Mouse (Mus musculus) hindbrain, embryonic 15.5 days (tissue): ENCODE results near the gene Agpat4. TPM values are rescaled to one million over a fixed set of nuclear protein-coding genes. Genes with fewer than 3 reads are reported as not detected.

Experiments used
- ATAC-seq: fragments of 200-750 bp; cut with Nextera tagmentation; 2 replicates; pipeline ENCODE4 v1.8.0; 2017; ENCODE audit warnings: low read depth, moderate number of reproducible peaks, moderate TSS enrichment; ENCODE audit not compliant: low FRiP score
- H3K27ac ChIP-seq: fragments of 300-500 bp; sonication (generic); replicated peaks from 2 replicates; pipeline ENCODE4 v1.5.1; 2015; ENCODE audit warnings: mild to moderate bottlenecking, inconsistent platforms
- H3K27me3 ChIP-seq: fragments of 300-500 bp; sonication (generic); 2 replicates; pipeline ENCODE4 v1.6.1; 2015; ENCODE audit warnings: control low read depth, inconsistent platforms
- H3K36me3 ChIP-seq: fragments of 300-500 bp; sonication (generic); 2 replicates; pipeline ENCODE4 v1.6.1; 2015; ENCODE audit warnings: control low read depth, inconsistent platforms
- H3K4me1 ChIP-seq: fragments of 300-500 bp; sonication (generic); replicated peaks from 2 replicates; pipeline ENCODE4 v1.6.1; 2015; ENCODE audit warnings: control low read depth, inconsistent platforms
- H3K4me2 ChIP-seq: fragments of 300-500 bp; sonication (generic); 2 replicates; pipeline ENCODE4 v1.6.1; 2015; ENCODE audit warnings: moderate library complexity, mild to moderate bottlenecking, inconsistent platforms
- H3K4me3 ChIP-seq: fragments of 300-500 bp; sonication (generic); 2 replicates; pipeline ENCODE4 v1.5.1; 2015; ENCODE audit warnings: mild to moderate bottlenecking, inconsistent platforms
- H3K9ac ChIP-seq: fragments of 300-500 bp; sonication (generic); 2 replicates; pipeline ENCODE4 v1.6.1; 2015; ENCODE audit warnings: inconsistent platforms
- H3K9me3 ChIP-seq: fragments of 300-500 bp; sonication (generic); 2 replicates; pipeline ENCODE4 v1.6.1; 2016; ENCODE audit warnings: control low read depth, inconsistent platforms
- WGBS: fragments of 180-500 bp; shearing (Covaris S2); methylation state at CpG from one replicate; pipeline ENCODE4 v1.1.7; 2015; 5-methylcytosine and 5-hydroxymethylcytosine counted together
- polyA plus RNA-seq: library from polyadenylated mRNA; unstranded; fragments of >200 nt; fragmentation: Nextera tagmentation; extraction: Ambion mirVana; gene quantifications from 2 replicates; pipeline ENCODE4 v1.2.1, GENCODE M21; 2015

Gene Agpat4
- polyA plus RNA-seq, 1 experiment from 2014 or later: 63.4 TPM

- Histone ChIP-seq H3K36me3 (peaks cover 5% of the 10 kb centered on the region; the same call in 1 of the 2 replicates), H3K27me3 (no peaks in the 10 kb centered on the region), H3K9me3 (0 out of 2 replicates have a peak, but pooled peaks cover 7% of the 10 kb centered on the region), H3K4me2 (no peak overlapping the region), H3K4me1 (peaks cover 18% of the 10 kb centered on the region), H3K27ac (no peak overlapping the region), H3K4me3 (no peak overlapping the region), H3K9ac (no peak overlapping the region)
- no peak for ATAC-seq
- 84% methylated on average over 2 of the region's 2 CpGs for WGBS
These were observed 61.3 kb downstream of the Agpat4 start for GRCm38 (mm10) chr17:12179766-12180165.

GRCm38 (mm10) chr17:12182702-12183485 lies 64.4 kb downstream of the Agpat4 start:
- H3K9me3 ChIP-seq: no peaks in the 10 kb centered on the region
- H3K27ac ChIP-seq: no peak overlapping the region
- no peaks in the 10 kb centered on the region for H3K36me3 ChIP-seq
- no peak for ATAC-seq
- H3K27me3 ChIP-seq: no peaks in the 10 kb centered on the region
- no peak overlapping the region for H3K4me2 ChIP-seq
- H3K9ac ChIP-seq: no peak overlapping the region
- 75% methylated on average over 5 of the region's 5 CpGs for WGBS
- peaks cover 30% of the 10 kb centered on the region for H3K4me1 ChIP-seq
- H3K4me3 ChIP-seq: no peak overlapping the region

- Histone ChIP-seq H3K9ac (no peak overlapping the region), H3K27me3 (no peaks in the 10 kb centered on the region), H3K4me1 (peaks cover 23% of the 10 kb centered on the region), H3K4me3 (no peak overlapping the region), H3K36me3 (no peaks in the 10 kb centered on the region), H3K9me3 (no peaks in the 10 kb centered on the region), H3K4me2 (no peak overlapping the region), H3K27ac (no peak overlapping the region)
- ATAC-seq: no peak
- WGBS: 85% methylated on average over 8 of the region's 8 CpGs
These were observed 65.8 kb downstream of the Agpat4 start for GRCm38 (mm10) chr17:12184283-12184682.

GRCm38 (mm10) chr17:12185855-12186254 lies 67.4 kb downstream of the Agpat4 start:
- Histone ChIP-seq H3K9ac (no peak overlapping the region), H3K4me2 (no peak overlapping the region), H3K4me3 (no peak overlapping the region), H3K9me3 (no peaks in the 10 kb centered on the region), H3K27ac (no peak overlapping the region), H3K4me1 (peaks cover 20% of the 10 kb centered on the region), H3K27me3 (no peaks in the 10 kb centered on the region), H3K36me3 (no peaks in the 10 kb centered on the region)
- no peak for ATAC-seq
- 95% methylated on average over 4 of the region's 4 CpGs for WGBS

GRCm38 (mm10) chr17:12186341-12186740 lies 67.8 kb downstream of the Agpat4 start:
- H3K4me2 ChIP-seq: no peak overlapping the region
- no peak overlapping the region for H3K9ac ChIP-seq
- H3K4me3 ChIP-seq: no peak overlapping the region
- no peaks in the 10 kb centered on the region for H3K27me3 ChIP-seq
- 79% methylated on average over 3 of the region's 3 CpGs for whole genome bisulfite sequencing
- no peak overlapping the region for H3K27ac ChIP-seq
- H3K9me3 ChIP-seq: no peaks in the 10 kb centered on the region
- no peak for ATAC-seq
- H3K4me1 ChIP-seq: peaks cover 20% of the 10 kb centered on the region
- no peaks in the 10 kb centered on the region for H3K36me3 ChIP-seq

GRCm38 (mm10) chr17:12187782-12188181 lies 69.3 kb downstream of the Agpat4 start:
- no peak overlapping the region for H3K9ac ChIP-seq
- no peaks in the 10 kb centered on the region for H3K27me3 ChIP-seq
- H3K9me3 ChIP-seq: no peaks in the 10 kb centered on the region
- H3K4me2 ChIP-seq: no peak overlapping the region
- WGBS: 8% methylated on average over 1 of the region's 1 CpGs
- peak overlapping the region; percentile 46 for H3K27ac ChIP-seq
- peaks cover 17% of the 10 kb centered on the region for H3K4me1 ChIP-seq
- H3K36me3 ChIP-seq: no peaks in the 10 kb centered on the region
- peak; percentile 60 for ATAC-seq
- H3K4me3 ChIP-seq: no peak overlapping the region

- Histone ChIP-seq H3K4me1 (peaks cover 5% of the 10 kb centered on the region; the same call in 1 of the 2 replicates), H3K27me3 (no peaks in the 10 kb centered on the region), H3K4me2 (no peak overlapping the region), H3K9ac (no peak overlapping the region), H3K9me3 (no peaks in the 10 kb centered on the region), H3K27ac (no peak overlapping the region), H3K4me3 (no peak overlapping the region), H3K36me3 (no peaks in the 10 kb centered on the region)
- ATAC-seq: no peak
- WGBS: 59% methylated on average over 5 of the region's 5 CpGs
These were observed 76.6 kb downstream of the Agpat4 start for GRCm38 (mm10) chr17:12195137-12195536.

GRCm38 (mm10) chr17:12195604-12196003 lies 77.1 kb downstream of the Agpat4 start:
- no peak overlapping the region for H3K9ac ChIP-seq
- H3K27me3 ChIP-seq: no peaks in the 10 kb centered on the region
- 82% methylated on average over 10 of the region's 10 CpGs for WGBS
- no peak overlapping the region for H3K4me3 ChIP-seq
- ATAC-seq: no peak
- H3K4me2 ChIP-seq: no peak overlapping the region
- no peaks in the 10 kb centered on the region for H3K9me3 ChIP-seq
- no peaks in the 10 kb centered on the region for H3K36me3 ChIP-seq
- H3K27ac ChIP-seq: no peak overlapping the region
- peaks cover 7% of the 10 kb centered on the region; the same call in 1 of the 2 replicates for H3K4me1 ChIP-seq

- Histone ChIP-seq H3K27me3 (no peaks in the 10 kb centered on the region), H3K9me3 (no peaks in the 10 kb centered on the region), H3K4me3 (no peak overlapping the region), H3K36me3 (no peaks in the 10 kb centered on the region), H3K9ac (no peak overlapping the region), H3K4me1 (peaks cover 26% of the 10 kb centered on the region), H3K4me2 (no peak overlapping the region), H3K27ac (no peak overlapping the region)
- no peak for ATAC-seq
- WGBS: 41% methylated on average over 4 of the region's 4 CpGs
These were observed 81.4 kb downstream of the Agpat4 start for GRCm38 (mm10) chr17:12199933-12200332.

GRCm38 (mm10) chr17:12201086-12201485 lies 82.6 kb downstream of the Agpat4 start:
- ATAC-seq: no peak
- Histone ChIP-seq H3K27me3 (no peaks in the 10 kb centered on the region), H3K9me3 (no peaks in the 10 kb centered on the region), H3K9ac (no peak overlapping the region), H3K4me3 (no peak overlapping the region), H3K4me2 (no peak overlapping the region), H3K4me1 (peaks cover 37% of the 10 kb centered on the region), H3K36me3 (no peaks in the 10 kb centered on the region), H3K27ac (no peak overlapping the region)
- WGBS: 97% methylated on average over 1 of the region's 1 CpGs

- 43% methylated on average over 15 of the region's 15 CpGs for WGBS
- Histone ChIP-seq H3K36me3 (no peaks in the 10 kb centered on the region), H3K9me3 (no peaks in the 10 kb centered on the region), H3K4me3 (no peak overlapping the region), H3K9ac (no peak overlapping the region), H3K4me2 (0 out of 2 replicates have a peak overlapping the region, but pooled peaks have one; percentile 1), H3K4me1 (peaks cover 51% of the 10 kb centered on the region), H3K27me3 (no peaks in the 10 kb centered on the region), H3K27ac (peak overlapping the region; percentile 18; the same call in 1 of the 2 replicates)
- ATAC-seq: peak; percentile 84
These were observed 85.0 kb downstream of the Agpat4 start for GRCm38 (mm10) chr17:12203414-12203897.

GRCm38 (mm10) chr17:12204246-12204645 lies 85.7 kb downstream of the Agpat4 start:
- Histone ChIP-seq H3K27me3 (no peaks in the 10 kb centered on the region), H3K4me3 (no peak overlapping the region), H3K4me1 (peaks cover 51% of the 10 kb centered on the region), H3K36me3 (no peaks in the 10 kb centered on the region), H3K9me3 (no peaks in the 10 kb centered on the region), H3K27ac (no peak overlapping the region), H3K4me2 (no peak overlapping the region), H3K9ac (no peak overlapping the region)
- no peak for ATAC-seq
- WGBS: 59% methylated on average over 3 of the region's 3 CpGs
